In genomic region chr3:68902636-68903035, GRCm38 (mm10) we compare ENCODE assay signal across 1 mouse cellular context. TPM values are rescaled to one million over a fixed set of nuclear protein-coding genes. Genes with fewer than 3 reads are reported as not detected.
"Had no signal": no experiment of that assay in that cellular context is flagged by ENCODE, and none has a peak within 500 bp of the region (broad histone marks: within the 10 kb centered on the region; RNA-seq: fewer than 3 reads in every experiment).

No protein-coding gene starts in this region.

RNA-seq across cellular contexts. Expression of gene 1110032F04Rik, which starts 33.2 kb away (rescaled TPM):
- polyA plus RNA-seq: myocyte had no signal
